Mouse (Mus musculus) leukemia stem cell, adult 10-12 weeks (primary cell): ENCODE measurements around the gene Hsd3b1. TPM values are rescaled to one million over a fixed set of nuclear protein-coding genes. Genes with fewer than 3 reads are reported as not detected.

Experiments used
- polyA plus RNA-seq: library from polyadenylated mRNA; stranded (reverse); fragments of >175 nt; gene quantifications from 2 replicates; pipeline ENCODE4 v1.2.3, GENCODE M21; 2012; ENCODE audit warnings: low replicate concordance

Hsd3b1 gene
- polyA plus RNA-seq, result 0.34 and 0.48 TPM in 2 replicates

DNA sequence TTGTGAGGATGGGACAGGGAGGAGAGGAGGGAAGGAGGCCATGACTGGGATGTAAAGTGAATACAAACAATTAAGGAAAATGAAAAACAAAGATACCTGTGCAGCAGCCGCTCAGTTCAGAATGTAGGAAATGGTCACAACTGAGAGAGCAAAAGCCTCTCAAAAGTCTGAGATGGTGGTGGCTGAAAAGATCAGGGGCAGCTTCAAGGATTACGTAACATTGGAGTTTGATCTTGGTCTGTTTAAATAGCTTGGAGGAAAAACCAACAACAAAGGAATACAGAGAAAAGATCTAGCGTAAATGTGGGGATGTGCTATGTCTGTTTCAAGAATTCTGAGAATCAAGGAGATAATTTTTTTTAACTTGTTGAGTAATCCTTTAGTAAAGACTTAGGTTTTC lies at the start of gene Hsd3b1:
Gene Hsd3b1 (minus strand): TSS at position 219 of the 400 bp plus-strand sequence.

DNA sequence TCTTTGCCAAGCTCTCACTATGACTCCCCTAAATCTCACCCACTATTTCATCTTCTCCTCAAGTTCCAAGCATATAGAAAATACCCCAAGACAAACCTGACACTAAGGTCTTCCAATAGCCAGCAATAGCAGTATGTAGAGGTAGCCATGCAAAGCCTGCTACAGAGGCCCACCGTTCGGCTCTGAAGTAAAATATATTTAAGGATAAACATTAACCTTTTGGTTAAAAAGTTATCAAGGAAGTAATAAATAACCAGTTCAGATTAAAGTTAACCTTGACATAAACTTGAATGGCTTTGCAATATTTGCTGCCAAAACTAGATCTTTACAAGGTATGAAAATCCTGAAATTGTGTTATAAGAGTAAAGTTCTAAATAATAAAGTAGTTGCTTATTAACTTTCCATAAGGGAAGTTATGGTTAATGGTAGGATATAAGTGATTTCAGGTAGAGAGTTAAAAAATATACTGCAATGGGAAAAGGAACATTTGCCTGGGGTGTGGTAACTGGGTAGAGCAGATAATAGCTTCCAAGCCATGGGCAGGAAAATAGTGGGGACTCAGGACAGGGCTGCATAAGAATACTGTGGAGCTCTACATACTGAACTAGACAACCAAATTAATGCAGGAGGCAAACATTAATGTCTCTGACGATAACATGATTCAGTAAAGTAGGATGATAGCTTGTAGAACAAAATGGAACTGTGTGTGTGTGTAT lies 33.6 kb upstream of the Hsd3b1 start, which contains the start of gene Hao2:
Gene Hao2 (minus strand): TSS at position 183 of the 716 bp plus-strand sequence.

GRCm38 (mm10) chr3:98814101-98814670 lies 45.4 kb downstream of the Hsd3b1 start, which contains the start of gene Hsd3b6:
Gene Hsd3b6, minus strand, starts transcription at chr3:98814443.

Other genes starting within 250 kb of the Hsd3b1 start
- not detected in 2 replicates for gene Hsd3b5, start 229.5 kb downstream of the Hsd3b1 start, polyA plus RNA-seq
- not detected in 2 replicates for gene Hsd3b2, start 135.3 kb downstream of the Hsd3b1 start, polyA plus RNA-seq
- gene Hsd3b3, start 96.7 kb downstream of the Hsd3b1 start, polyA plus RNA-seq, result not detected in 2 replicates
- gene Hsd3b6, start 45.4 kb downstream of the Hsd3b1 start, polyA plus RNA-seq, result 0.23 and 0.25 TPM in 2 replicates
- gene Hao2, start 33.4 kb upstream of the Hsd3b1 start, polyA plus RNA-seq, result not detected in 2 replicates